Mouse (Mus musculus) right cerebral cortex, postnatal 25 days (tissue): ENCODE results near the gene Themis2.
A peak's percentile ranks its signal among the peaks of the same experiment; 100 is the strongest.
"Not testable (repeated sequence)": the region's sequence is repeated elsewhere in the genome, so short reads cannot be mapped to it uniquely, and the experiment has no call there.

Source experiments
- DNase-seq: peaks from one replicate; pipeline ENCODE4 v3.0.0; 2022

Themis2 gene

GRCm38 (mm10) chr4:132749258-132749982 is 46.8 kb downstream of the Themis2 start:
- no peak for DNase-seq

DNA sequence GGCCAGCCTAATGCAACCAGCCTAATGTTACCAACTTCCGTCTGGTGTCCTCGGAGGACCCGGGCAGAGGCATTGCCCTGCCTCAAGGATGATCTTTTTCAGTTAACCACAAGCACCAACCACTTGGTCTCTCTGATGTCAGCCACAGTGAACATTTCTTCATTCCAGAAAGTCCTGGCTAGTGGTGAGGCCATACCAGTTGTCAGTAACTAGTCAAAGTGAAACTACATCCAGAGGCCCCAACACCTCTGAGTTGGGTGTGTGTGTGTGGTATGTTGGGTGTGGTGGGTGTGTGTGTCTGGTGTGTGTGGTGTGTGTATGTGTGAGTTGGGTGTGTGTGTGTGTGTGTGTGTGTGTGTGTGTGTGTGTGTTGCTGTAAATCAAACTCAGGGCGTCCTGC is 47.4 kb downstream of the Themis2 start:
- DNase-seq = no peak

DNA sequence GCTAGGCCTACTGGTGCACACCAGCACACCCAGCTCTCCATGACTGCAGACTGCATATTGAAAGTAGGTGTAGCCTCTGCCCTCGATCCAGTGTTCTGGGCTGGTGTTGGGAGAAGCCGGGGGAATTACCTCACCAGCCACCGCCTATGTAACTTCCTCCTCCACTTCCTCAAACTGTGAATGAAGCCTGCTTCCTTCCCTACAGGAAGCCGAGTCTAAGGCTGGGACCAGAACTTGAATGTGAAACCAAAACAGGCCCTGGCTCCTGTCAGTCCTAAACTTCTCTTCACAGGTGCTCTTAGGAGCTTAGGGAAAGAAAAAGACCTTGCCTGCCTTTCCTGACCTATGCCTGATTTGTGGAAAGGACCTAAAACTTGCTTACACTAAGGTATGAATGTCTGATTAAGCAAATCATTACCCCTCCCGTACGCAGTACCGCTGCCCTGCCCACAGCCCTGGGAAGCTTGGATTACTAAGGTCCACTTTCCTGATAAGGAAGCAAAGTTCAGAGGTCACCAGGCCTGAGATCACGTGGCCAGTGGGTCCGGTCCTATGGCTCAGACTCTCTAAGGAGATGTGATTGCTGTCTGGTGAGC is 48.4 kb downstream of the Themis2 start:
- DNase-seq = no peak

DNA sequence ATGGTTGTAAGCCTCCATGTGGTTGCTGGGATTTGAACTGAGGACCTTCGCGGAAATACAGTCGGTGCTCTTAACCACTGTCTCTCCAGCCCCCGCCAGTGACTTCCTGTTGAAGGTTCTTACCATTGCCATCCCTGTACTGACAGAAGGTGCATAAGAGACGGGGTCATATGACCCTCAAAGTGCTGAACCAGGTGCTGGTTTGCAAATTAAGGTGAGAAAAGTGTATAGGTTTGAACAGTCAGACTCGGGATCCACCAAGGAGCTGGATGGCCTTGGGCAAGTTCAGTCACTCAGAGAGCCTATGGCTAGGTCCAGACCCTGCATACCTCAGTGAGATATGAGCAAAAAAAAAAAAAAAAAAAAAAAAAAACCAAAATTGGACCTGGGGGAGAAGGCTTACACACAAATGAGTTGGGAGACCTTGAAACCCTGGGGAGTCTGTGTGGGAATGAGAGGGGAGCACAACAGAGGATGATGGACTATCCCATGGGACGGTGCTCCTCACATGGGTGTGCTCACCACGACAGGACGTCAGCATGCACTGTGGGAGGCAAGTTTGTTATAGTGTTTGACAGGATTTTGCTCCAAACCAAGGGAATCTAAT is 49.2 kb downstream of the Themis2 start:
- DNase-seq = no peak

- peak; percentile 38 for DNase-seq
Measured at GRCm38 (mm10) chr4:132743992-132744911, 51.9 kb downstream of the Themis2 start.

GRCm38 (mm10) chr4:132741491-132741890 is 54.7 kb downstream of the Themis2 start:
- DNase-seq = no peak

DNA sequence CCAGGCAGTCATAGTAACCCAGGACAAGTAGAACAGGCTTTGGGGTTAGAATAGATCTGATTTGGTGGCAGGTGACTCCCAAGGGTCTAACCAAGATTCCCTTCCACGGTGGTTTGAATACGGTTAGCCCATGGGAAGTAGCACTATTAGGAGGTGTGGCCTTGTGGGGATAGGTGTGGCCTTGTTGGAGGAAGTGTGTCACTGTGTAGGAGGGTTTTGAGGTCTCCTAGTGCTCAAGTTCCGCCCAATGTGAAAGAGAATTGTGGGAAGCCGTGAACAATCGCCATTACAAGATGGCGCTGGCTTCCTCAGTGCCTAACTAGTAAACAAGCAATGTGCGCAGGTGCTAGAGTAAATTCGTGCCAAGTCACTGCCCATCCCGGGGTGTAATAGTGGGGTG is 59.0 kb downstream of the Themis2 start:
- not testable (repeated sequence) for DNase-seq

DNA sequence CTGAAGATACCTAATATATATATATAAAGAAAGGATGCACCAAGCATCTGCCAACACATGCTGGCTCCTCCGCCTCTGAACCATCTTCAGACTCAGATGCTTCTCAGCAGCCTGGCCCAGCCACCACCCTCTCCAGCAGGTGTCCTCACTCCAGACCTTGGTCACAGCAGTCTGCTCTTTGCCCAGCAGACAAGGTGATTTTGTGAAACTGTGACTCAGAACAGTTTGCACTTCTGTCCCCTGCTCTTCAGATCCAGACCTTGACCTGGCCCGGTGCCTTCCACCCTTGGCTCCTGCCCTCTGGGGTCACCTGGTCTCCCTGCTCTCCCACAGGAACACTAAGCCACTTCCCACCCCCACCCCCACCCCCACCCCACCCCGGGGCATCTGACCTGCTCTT is 60.3 kb downstream of the Themis2 start:
- DNase-seq = no peak

GRCm38 (mm10) chr4:132735389-132735788 is 60.8 kb downstream of the Themis2 start:
- DNase-seq = no peak

GRCm38 (mm10) chr4:132734766-132735165 is 61.4 kb downstream of the Themis2 start:
- DNase-seq = no peak

- DNase-seq = no peak
Measured at GRCm38 (mm10) chr4:132733071-132733770, 63.0 kb downstream of the Themis2 start.

DNA sequence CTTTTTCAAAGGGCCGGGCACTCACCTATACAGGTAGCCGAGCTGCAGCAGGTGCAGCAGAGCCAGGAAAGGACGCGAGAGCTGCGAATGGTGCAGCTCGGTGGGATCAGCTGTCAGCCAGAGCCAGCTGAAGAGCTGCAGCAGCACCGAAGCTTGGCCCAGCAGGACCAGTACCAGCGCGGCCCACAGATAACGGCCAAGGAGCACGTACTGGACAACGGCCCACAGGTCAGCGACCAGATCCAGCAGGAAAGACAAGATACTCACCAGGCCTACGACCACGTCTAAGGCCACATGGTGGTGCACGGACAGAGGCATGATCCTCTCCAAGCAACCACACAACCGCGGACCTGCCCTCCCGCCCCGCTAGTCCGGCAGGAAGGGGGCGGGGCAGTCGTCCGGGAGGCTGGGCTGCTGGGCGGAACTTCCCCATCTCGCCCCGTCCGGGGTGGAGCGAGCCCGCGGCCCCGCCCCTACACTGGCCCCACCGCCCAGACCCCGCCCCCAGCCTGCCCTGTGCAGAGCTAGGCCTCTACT is 64.0 kb downstream of the Themis2 start, which contains the start of gene Xkr8:
TSS of gene Xkr8 (minus strand) at position 399 of the 537 bp plus-strand sequence.
- peak; percentile 70 for DNase-seq
